Mouse (Mus musculus): ENCODE data around the gene Shank1. TPM values are rescaled to one million over a fixed set of nuclear protein-coding genes. Genes with fewer than 3 reads are reported as not detected.
"Not testable (repeated sequence)": the region's sequence is repeated elsewhere in the genome, so short reads cannot be mapped to it uniquely, and the experiment has no call there.

Shank1 gene
- total RNA-seq (2022), result 10 to 100 TPM in 3 of 4 experiments, 1 to 10 TPM in 1; 9.3 to 17.6 (median 14.3) TPM

GRCm38 (mm10) chr7:44309475-44310284, at the start of gene Shank1:
Gene Shank1, plus strand, starts transcription at chr7:44310253.
- DNase-seq, result no peak

DNA sequence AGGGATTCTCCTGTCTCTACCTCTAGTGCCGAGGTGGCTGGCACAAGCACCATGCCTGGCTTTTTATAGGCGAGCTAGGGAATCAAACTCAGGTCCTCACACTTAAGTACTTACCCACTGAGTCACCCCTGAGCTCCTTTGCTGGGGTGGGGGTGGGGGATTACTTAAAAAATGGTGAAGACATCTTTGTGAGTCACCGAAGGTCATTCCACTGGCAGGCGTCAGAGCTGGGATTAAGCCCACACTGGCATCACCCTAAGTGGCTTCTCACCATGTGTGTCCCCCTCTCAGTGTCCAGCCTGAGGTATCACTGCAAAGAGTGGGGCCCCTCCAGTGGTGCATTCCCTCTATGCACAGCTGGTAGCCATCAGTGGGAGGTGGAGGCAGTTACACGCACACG, 49.6 kb upstream of the Shank1 start:
- no peak for DNase-seq

GRCm38 (mm10) chr7:44261147-44261546, 48.9 kb upstream of the Shank1 start, which contains the start of gene Gm15517:
Gene Gm15517, plus strand, starts transcription at chr7:44261447.
- DNase-seq, result no peak

GRCm38 (mm10) chr7:44262791-44263643, 47.0 kb upstream of the Shank1 start:
- DNase-seq, result peak; percentile 82

- no peak for DNase-seq
Observed at GRCm38 (mm10) chr7:44268117-44268516, 41.9 kb upstream of the Shank1 start.

- DNase-seq, result no peak
Observed at GRCm38 (mm10) chr7:44269397-44269796, 40.7 kb upstream of the Shank1 start.

GRCm38 (mm10) chr7:44271309-44271708, 38.7 kb upstream of the Shank1 start:
- DNase-seq, result no peak

DNA sequence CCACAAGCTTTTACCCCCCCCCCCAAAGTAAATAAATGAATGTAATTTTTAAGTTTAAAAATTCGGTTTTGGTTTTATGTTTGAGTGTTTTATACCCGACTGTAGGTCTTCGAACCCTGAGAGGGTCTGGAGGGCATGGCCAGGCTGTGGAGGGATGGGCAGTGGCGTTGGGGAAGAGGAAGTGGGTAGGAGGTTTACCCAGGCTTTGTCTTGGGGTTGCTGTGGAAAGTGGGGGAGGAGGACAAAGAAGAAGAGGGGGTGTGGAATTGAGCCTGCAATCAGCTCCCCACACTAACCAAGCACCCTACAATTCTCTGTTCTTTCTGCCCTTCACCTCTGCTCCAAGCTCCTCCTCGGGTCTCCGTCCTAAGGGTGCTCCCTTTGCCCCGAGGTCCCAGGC, 37.5 kb upstream of the Shank1 start:
- no peak for DNase-seq

- DNase-seq, result no peak
Observed at GRCm38 (mm10) chr7:44273446-44273845, 36.6 kb upstream of the Shank1 start.

DNA sequence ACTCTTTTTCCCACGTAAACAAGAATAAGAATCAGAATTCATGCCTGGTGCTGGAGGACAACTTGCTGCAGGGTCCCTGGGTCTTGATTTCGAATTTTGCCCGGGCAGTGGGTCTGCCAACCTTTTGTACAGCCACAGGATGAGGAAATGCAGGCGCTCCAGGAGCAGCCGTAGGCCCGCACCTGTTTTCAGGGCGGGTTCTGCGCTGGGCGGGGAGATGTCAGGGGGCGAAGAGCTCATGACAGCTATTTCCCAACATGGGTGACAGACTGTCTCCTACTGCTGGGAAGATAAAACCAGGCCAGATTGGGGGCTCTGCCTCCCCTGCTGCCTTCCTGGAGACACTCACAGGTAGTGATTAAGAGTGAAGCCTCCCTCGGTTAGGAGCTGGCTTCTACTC, 36.0 kb upstream of the Shank1 start:
- DNase-seq, result no peak

- DNase-seq, result no peak
Observed at GRCm38 (mm10) chr7:44275546-44275945, 34.5 kb upstream of the Shank1 start.

GRCm38 (mm10) chr7:44276461-44277249, 33.4 kb upstream of the Shank1 start:
- no peak for DNase-seq

GRCm38 (mm10) chr7:44277250-44277622, 32.8 kb upstream of the Shank1 start:
- no peak for DNase-seq

GRCm38 (mm10) chr7:44280959-44281358, 29.1 kb upstream of the Shank1 start:
- DNase-seq, result no peak

- no peak for DNase-seq
Observed at GRCm38 (mm10) chr7:44281586-44281985, 28.5 kb upstream of the Shank1 start.

- DNase-seq, result no peak
Observed at GRCm38 (mm10) chr7:44287760-44288159, 22.3 kb upstream of the Shank1 start.

DNA sequence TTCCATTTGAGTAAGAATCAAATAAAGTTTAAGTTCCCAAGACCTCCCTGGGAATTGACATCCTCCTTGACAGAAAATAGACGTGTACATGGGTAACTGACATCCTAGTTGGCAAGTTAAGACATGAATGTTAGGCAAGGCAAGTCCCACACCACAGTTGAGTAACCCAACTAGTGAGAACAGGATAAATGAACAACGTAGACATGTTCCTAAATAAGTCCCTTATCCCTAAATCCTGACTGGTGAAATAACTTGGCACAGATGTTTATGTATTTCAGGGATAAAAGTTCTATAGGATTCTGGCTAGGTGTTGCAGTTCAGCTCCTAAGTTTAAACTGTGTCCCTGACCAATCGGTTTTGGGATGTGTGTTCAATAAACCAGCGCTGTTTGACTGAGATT, 19.1 kb upstream of the Shank1 start:
- DNase-seq, result no peak

GRCm38 (mm10) chr7:44291418-44291817, 18.6 kb upstream of the Shank1 start:
- DNase-seq, result no peak

DNA sequence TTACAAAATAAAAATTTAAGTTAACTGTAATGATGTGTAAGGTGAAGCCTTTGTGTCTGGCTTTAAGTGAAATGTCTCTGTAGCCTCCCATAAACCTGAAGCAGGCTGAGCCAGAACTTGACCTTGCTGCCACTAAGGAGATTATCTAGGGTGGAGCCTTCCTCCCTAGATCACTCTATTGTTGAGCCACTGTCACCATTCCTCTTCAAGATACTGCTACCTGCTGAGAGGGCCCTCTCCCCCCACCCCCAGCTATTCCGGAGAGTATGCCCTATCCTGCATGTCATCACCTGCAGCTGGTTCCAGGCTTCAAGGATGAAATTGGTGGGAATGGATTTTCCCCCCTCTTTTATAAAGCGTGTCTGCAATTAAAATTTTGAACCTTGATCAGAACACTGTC, 12.6 kb upstream of the Shank1 start:
- not testable (repeated sequence) for DNase-seq

GRCm38 (mm10) chr7:44303346-44304340, 6.4 kb upstream of the Shank1 start:
- DNase-seq, result no peak

GRCm38 (mm10) chr7:44304463-44304774, 5.6 kb upstream of the Shank1 start:
- no peak for DNase-seq

Measured in adrenal gland, adult 8-10 months (tissue).